Mouse (Mus musculus) pancreas, adult 10 weeks (tissue): ENCODE data around the gene Gpr75. TPM values are rescaled to one million over a fixed set of nuclear protein-coding genes. Genes with fewer than 3 reads are reported as not detected.

Experiments
- polyA plus RNA-seq: library from polyadenylated mRNA; stranded (reverse); fragments of 350-450 nt; fragmentation: Illumina TruSeq; extraction: RNeasy Lipid Tissue Mini Kit (QIAGEN cat#74804); gene quantifications from one replicate; pipeline ENCODE4 v1.2.3, GENCODE M21; 2015; ENCODE audit warnings: low read depth, low replicate concordance; ENCODE audit not compliant: insufficient read depth

The Gpr75 gene
- polyA plus RNA-seq: not detected

DNA sequence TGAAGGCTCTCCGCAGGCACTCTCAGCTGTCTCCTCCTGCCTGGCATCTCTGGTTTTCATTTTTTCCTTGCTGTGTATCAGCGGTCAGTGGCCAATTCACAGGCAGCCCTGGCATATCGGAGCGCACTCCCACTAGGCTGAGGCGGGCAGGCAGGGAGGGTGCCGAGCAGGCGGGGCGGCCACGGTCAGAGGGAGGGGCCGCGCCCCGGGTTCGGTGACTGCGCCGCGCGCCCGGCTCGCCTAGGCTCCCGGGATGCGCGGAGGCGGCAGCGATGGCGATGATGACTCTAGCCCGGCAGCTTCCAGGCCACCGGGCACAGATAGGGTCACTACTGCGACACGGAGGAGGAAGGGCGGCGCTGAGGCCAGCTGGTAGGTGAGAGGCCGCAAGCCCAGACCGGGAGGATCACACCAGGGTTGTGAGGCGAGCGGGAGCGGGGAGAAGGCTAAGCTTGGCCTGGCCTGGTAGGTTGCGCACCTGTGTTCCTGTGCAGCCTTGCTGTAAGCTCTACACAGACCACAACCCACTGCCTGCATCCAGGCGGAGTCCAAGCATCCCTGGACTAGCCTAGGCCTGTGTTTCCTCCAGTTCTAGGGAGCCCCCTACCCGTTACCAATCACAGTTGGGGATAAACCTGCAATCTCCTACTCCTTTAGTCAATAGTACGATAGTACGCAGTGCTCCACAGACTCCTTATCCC lies at the start of gene Gpr75, which contains the start of gene Asb3:
Gpr75 (plus strand) TSS at position 188 of the 701 bp plus-strand sequence.
Asb3 (plus strand) TSS at position 246 of the 701 bp plus-strand sequence.

Other genes starting within 250 kb of the Gpr75 start
- 3.9 TPM for gene Acyp2, start 235.8 kb upstream of the Gpr75 start, polyA plus RNA-seq
- gene Psme4, start 113.6 kb upstream of the Gpr75 start, polyA plus RNA-seq: 12.0 TPM
- gene Asb3, start 58 bp downstream of the Gpr75 start, polyA plus RNA-seq: 2.1 TPM
- 16.5 TPM for gene Erlec1, start 69.0 kb downstream of the Gpr75 start, polyA plus RNA-seq
- gene Chac2, start 101.0 kb downstream of the Gpr75 start, polyA plus RNA-seq: 6.2 TPM